Mouse (Mus musculus) bone marrow, adult 2 months (tissue): ENCODE results near the gene Olfr629.

ENCODE experiments used
- CTCF ChIP-seq: fragments of 200-500 bp; IDR thresholded peaks from 2 replicates; pipeline ENCODE4 v1.5.1; 2011; ENCODE audit warnings: low read length, control low read depth; ENCODE audit not compliant: control insufficient read depth, insufficient read depth
- POLR2A ChIP-seq: fragments of 200-500 bp; IDR thresholded peaks from 2 replicates; pipeline ENCODE4 v1.6.1; 2011; ENCODE audit warnings: low read depth, mild to moderate bottlenecking, control low read depth, low read length, borderline replicate concordance; ENCODE audit not compliant: control insufficient read depth

- TF ChIP-seq CTCF (no peak), POLR2A (no peak)
Observed at GRCm38 (mm10) chr7:103730074-103730473, 14.7 kb downstream of the Olfr629 start, which contains the start of gene Olfr628.
